Mouse (Mus musculus): Measurements from ENCODE around the gene Ankrd24. TPM values are rescaled to one million over a fixed set of nuclear protein-coding genes. Genes with fewer than 3 reads are reported as not detected.
"Not testable (repeated sequence)": the region's sequence is repeated elsewhere in the genome, so short reads cannot be mapped to it uniquely, and the experiment has no call there.

Ankrd24 gene
- total RNA-seq, 4 experiments from 2014 or later: 8.1 to 11.8 (median 9.1) TPM

- no peak for DNase-seq (ENCODE audit: low spot score in 2 of 2)
Measured at GRCm38 (mm10) chr10:81642648-81643448, 14.5 kb downstream of the Ankrd24 start.

GRCm38 (mm10) chr10:81643449-81644055 is 15.2 kb downstream of the Ankrd24 start:
- peak; percentile 88 to 95 for DNase-seq (ENCODE audit: low spot score in 2 of 2)

- DNase-seq (ENCODE audit: low spot score in 2 of 2): no peak
Measured at GRCm38 (mm10) chr10:81644162-81644561, 15.8 kb downstream of the Ankrd24 start.

GRCm38 (mm10) chr10:81644716-81645115 is 16.4 kb downstream of the Ankrd24 start:
- DNase-seq (ENCODE audit: low spot score in 2 of 2): peak in 1 of 2 experiments; percentile 2

GRCm38 (mm10) chr10:81645391-81645790 is 17.1 kb downstream of the Ankrd24 start:
- no peak for DNase-seq (ENCODE audit: low spot score in 2 of 2)

- no peak for DNase-seq (ENCODE audit: low spot score in 2 of 2)
Measured at GRCm38 (mm10) chr10:81646015-81646555, 17.7 kb downstream of the Ankrd24 start.

GRCm38 (mm10) chr10:81648803-81649775 is 20.7 kb downstream of the Ankrd24 start, which contains the start of gene Gm10778:
TSS of gene Gm10778 (plus strand) at chr10:81649059.
- DNase-seq (ENCODE audit: low spot score in 2 of 2): peak; percentile 71 to 75

GRCm38 (mm10) chr10:81655178-81655577 is 26.8 kb downstream of the Ankrd24 start:
- no peak for DNase-seq (ENCODE audit: low spot score in 2 of 2)

- DNase-seq (ENCODE audit: low spot score in 2 of 2): no peak
Measured at GRCm38 (mm10) chr10:81656174-81656573, 27.8 kb downstream of the Ankrd24 start.

- not testable (repeated sequence) for DNase-seq (ENCODE audit: low spot score in 2 of 2)
Measured at GRCm38 (mm10) chr10:81687114-81687513, 58.8 kb downstream of the Ankrd24 start.

Other genes with a start within 250 kb of the Ankrd24 start
- gene Dohh, start 244.1 kb upstream of the Ankrd24 start, total RNA-seq (2022): 10 to 100 TPM; 46.5 to 50.1 (median 47.4) TPM
- gene Gm48551, start 244.1 kb upstream of the Ankrd24 start, total RNA-seq (2022): 1 to 10 TPM in 2 of 4 experiments, under 1 TPM in 2; 0.59 to 1.8 (median 1.1) TPM
- 1 to 10 TPM in 2 of 4 experiments, under 1 TPM in 1, not detected in 1; 0.43 to 1.1 (median 1.1) TPM for gene Gm48552, start 239.5 kb upstream of the Ankrd24 start, total RNA-seq (2022)
- gene Smim24, start 235.5 kb upstream of the Ankrd24 start, total RNA-seq (2022): not detected
- 100 to 1,000 TPM; 223 to 267 (median 235) TPM for gene Nfic, start 172.9 kb upstream of the Ankrd24 start, total RNA-seq (2022)
- under 1 TPM in 2 of 4 experiments, not detected in 2; 0.05 to 0.31 TPM for gene Celf5, start 145.8 kb upstream of the Ankrd24 start, total RNA-seq (2022)
- 10 to 100 TPM; 41.6 to 49.3 (median 43.1) TPM for gene Ncln, start 132.1 kb upstream of the Ankrd24 start, total RNA-seq (2022)
- 1 to 10 TPM in 1 of 4 experiments, under 1 TPM in 3; 0.27 to 1.0 (median 0.59) TPM for gene S1pr4, start 128.4 kb upstream of the Ankrd24 start, total RNA-seq (2022)
- under 1 TPM; 0.19 to 0.80 (median 0.24) TPM for gene Gna15, start 104.3 kb upstream of the Ankrd24 start, total RNA-seq (2022)
- gene Gna11, start 83.3 kb upstream of the Ankrd24 start, total RNA-seq (2022): 10 to 100 TPM; 26.2 to 30.7 (median 28.4) TPM
- 100 to 1,000 TPM; 851 to 988 (median 920) TPM for gene Aes, start 69.1 kb upstream of the Ankrd24 start, total RNA-seq (2022)
- 1 to 10 TPM; 3.1 to 4.3 (median 4.0) TPM for gene Tle2, start 54.0 kb upstream of the Ankrd24 start, total RNA-seq (2022)
- 1 to 10 TPM; 4.1 to 6.9 (median 5.3) TPM for gene Tle6, start 27.5 kb upstream of the Ankrd24 start, total RNA-seq (2022)
- gene BC025920, start 22.3 kb upstream of the Ankrd24 start, total RNA-seq (2022): 1 to 10 TPM; 2.8 to 3.8 (median 3.0) TPM
- gene Sirt6, start 743 bp upstream of the Ankrd24 start, total RNA-seq (2022): 1 to 10 TPM; 3.1 to 5.4 (median 4.8) TPM
- 1 to 10 TPM; 1.3 to 2.1 (median 1.5) TPM for gene Gm10778, start 20.5 kb downstream of the Ankrd24 start, total RNA-seq (2022)
- 1 to 10 TPM; 4.1 to 5.2 (median 4.8) TPM for gene Zfp433, start 76.3 kb downstream of the Ankrd24 start, total RNA-seq (2022)
- gene Gm3055, start 142.6 kb downstream of the Ankrd24 start, total RNA-seq (2022): under 1 TPM; 0.41 to 0.76 (median 0.54) TPM
- 1 to 10 TPM in 2 of 4 experiments, under 1 TPM in 2; 0.46 to 2.2 (median 1.4) TPM for gene Gm4767, start 183.6 kb downstream of the Ankrd24 start, total RNA-seq (2022)
- 1 to 10 TPM; 1.1 to 2.7 (median 1.9) TPM for gene Gm32687, start 235.4 kb downstream of the Ankrd24 start, total RNA-seq (2022)